In the genomic region with DNA sequence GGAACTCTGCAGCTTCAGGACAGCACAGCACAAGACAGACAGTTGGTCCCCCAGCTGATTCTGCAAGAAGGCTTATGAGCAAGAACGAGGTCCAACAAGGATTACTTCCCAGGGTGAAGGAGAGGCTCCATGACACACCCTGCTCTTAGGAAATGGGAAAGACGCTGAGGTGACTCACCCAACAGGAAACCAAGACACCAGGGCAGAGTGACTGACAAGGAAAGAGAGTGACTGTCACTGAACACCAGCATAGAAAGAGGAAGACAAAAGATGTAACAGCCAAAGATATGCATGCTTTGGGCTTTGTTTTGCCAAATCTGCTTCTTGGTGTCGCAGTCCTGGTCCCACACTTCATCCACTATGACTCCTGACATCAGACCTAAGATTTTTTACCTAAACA, we compare ENCODE assay signal across 34 mouse cellular contexts. TPM values are rescaled to one million over a fixed set of nuclear protein-coding genes. Genes with fewer than 3 reads are reported as not detected.
DNase-seq lines count a peak whose midpoint lies in the region; ATAC-seq and TF ChIP-seq lines count a peak whose summit lies in the region.
"Had no signal": no experiment of that assay in that cellular context is flagged by ENCODE, and none has a peak within 500 bp of the region (broad histone marks: within the 10 kb centered on the region; RNA-seq: fewer than 3 reads in every experiment).

No protein-coding gene starts in this region.

- no peak overlapping the region for H3K4me2 ChIP-seq in intestine, postnatal 0 days (replicated peaks; ENCODE audit: low read depth)
- H3K4me2 ChIP-seq: embryonic facial prominence, embryonic 15.5 days; forebrain, embryonic 12.5 days; heart, embryonic 13.5 days; hindbrain, embryonic 14.5 days; limb, embryonic 12.5 days; liver, embryonic 15.5 days; lung, embryonic 14.5 days; midbrain, embryonic 13.5 days; neural tube, embryonic 15.5 days had no signal

- ATAC-seq in intestine, postnatal 0 days: 0 out of 2 replicates have a peak, but pooled peaks have one; percentile 67
- ATAC-seq: forebrain, postnatal 0 days; midbrain, embryonic 13.5 days had no signal

- H3K36me3 ChIP-seq in intestine, postnatal 0 days (ENCODE audit: control insufficient read depth, insufficient read depth): no peaks in the 10 kb centered on the region; the same call in 1 of the 2 replicates
- H3K36me3 ChIP-seq: liver, embryonic 15.5 days; neural tube, embryonic 15.5 days had no signal

- peak; percentile 25 for DNase-seq in adrenal gland, adult 2 months
- no peak for DNase-seq in adrenal gland, adult (ENCODE audit: inconsistent age in 2 of 2, low spot score in 1 of 2)
- DNase-seq in 3134 (ENCODE audit: extremely low read depth, insufficient read length, low spot score): peak; percentile 56
- DNase-seq in NIH3T3 (ENCODE audit: low read depth): peak; percentile 41
- DNase-seq in frontal cortex, postnatal 10 days (ENCODE audit: low spot score in 2 of 2): no peak
- no peak for DNase-seq in layer of hippocampus, postnatal 14 days (ENCODE audit: low spot score in 2 of 2)
- no peak for DNase-seq in kidney, adult 11 months
- DNase-seq: adrenal gland, postnatal 36 days; cerebellum, adult 2 months; cerebellum, postnatal 14 days; forebrain, postnatal 0 days; gastrocnemius, postnatal 36 days; heart, postnatal 10 days; kidney, adult 9 months; kidney, postnatal 10 days; layer of hippocampus, adult 9-11 months; lung, embryonic 14.5 days; lung, postnatal 36 days; retina, postnatal 1 day; right cerebral cortex, postnatal 14 days; thymus, postnatal 36 days had no signal

- no peak overlapping the region for H3K9ac ChIP-seq in intestine, postnatal 0 days (ENCODE audit: low read depth, low read length)
- H3K9ac ChIP-seq: embryonic facial prominence, embryonic 15.5 days; forebrain, embryonic 12.5 days; forebrain, postnatal 0 days; heart, embryonic 13.5 days; hindbrain, embryonic 14.5 days; limb, embryonic 12.5 days; liver, embryonic 15.5 days; lung, embryonic 14.5 days; midbrain, embryonic 13.5 days; neural tube, embryonic 15.5 days had no signal

- 44% methylated on average over 3 of the region's 3 CpGs for WGBS in intestine, postnatal 0 days

- no peak overlapping the region for H3K27ac ChIP-seq in intestine, postnatal 0 days (ENCODE audit: low read depth, low read length)
- H3K27ac ChIP-seq: embryonic facial prominence, embryonic 10.5 days; embryonic facial prominence, embryonic 15.5 days; forebrain, embryonic 12.5 days; heart, embryonic 13.5 days; hindbrain, embryonic 14.5 days; limb, embryonic 12.5 days; liver, embryonic 15.5 days; midbrain, embryonic 13.5 days; neural tube, embryonic 15.5 days had no signal

- no peak overlapping the region for H3K4me3 ChIP-seq in intestine, postnatal 0 days (ENCODE audit: low read depth, low read length)
- H3K4me3 ChIP-seq: embryonic facial prominence, embryonic 10.5 days; embryonic facial prominence, embryonic 15.5 days; forebrain, embryonic 12.5 days; heart, embryonic 13.5 days; limb, embryonic 12.5 days; liver, embryonic 15.5 days; midbrain, embryonic 13.5 days; neural tube, embryonic 15.5 days had no signal

- TF ChIP-seq CTCF in intestine, postnatal 0 days (IDR thresholded peaks at IDR 0.05; ENCODE audit: low read depth): no peak

- no peaks in the 10 kb centered on the region for H3K4me1 ChIP-seq in intestine, postnatal 0 days (replicated peaks; ENCODE audit: control insufficient read depth, insufficient read depth, low read length)
- H3K4me1 ChIP-seq: liver, embryonic 15.5 days had no signal

- H3K9me3 ChIP-seq in intestine, postnatal 0 days (ENCODE audit: control insufficient read depth): no peaks in the 10 kb centered on the region
- H3K9me3 ChIP-seq: embryonic facial prominence, embryonic 10.5 days; embryonic facial prominence, embryonic 15.5 days; forebrain, embryonic 12.5 days; heart, embryonic 13.5 days; limb, embryonic 12.5 days; liver, embryonic 15.5 days; midbrain, embryonic 13.5 days; neural tube, embryonic 15.5 days had no signal

- H3K27me3 ChIP-seq in intestine, postnatal 0 days (replicated peaks; ENCODE audit: control insufficient read depth, insufficient read depth, low read length): no peaks in the 10 kb centered on the region
- H3K27me3 ChIP-seq: CH12.LX; embryonic facial prominence, embryonic 15.5 days; forebrain, embryonic 12.5 days; heart, embryonic 13.5 days; limb, embryonic 12.5 days; liver, embryonic 15.5 days; midbrain, embryonic 13.5 days; neural tube, embryonic 15.5 days had no signal

RNA-seq across cellular contexts. Expression of gene Amotl1, which starts 40.5 kb away (rescaled TPM):
- total RNA-seq in adrenal gland, adult 2 months (2021): 10 to 100 TPM; 31.8 to 46.0 TPM
- 22.2 and 27.0 TPM in 2 replicates for polyA plus RNA-seq in adrenal gland, adult 2 months (2012; rRNA removed)
- 3.2 and 3.6 TPM in 2 replicates for polyA plus RNA-seq in intestine, postnatal 0 days (2015; fragmentation: Nextera tagmentation; extraction: Ambion mirVana)
- 10 to 100 TPM; 19.1 to 25.1 TPM for total RNA-seq in layer of hippocampus, postnatal 14 days (2021)
- total RNA-seq: hematopoietic stem cell, adult 5-6 weeks; megakaryocyte, adult 5-6 weeks had no signal

Comparison
In these comparisons a context has a peak if more than half of its experiments do, and no peak if none do; other contexts are left out.
1. DNase-seq: peak in adrenal gland, adult 2 months (single experiment), 3134 (single experiment) and NIH3T3 (single experiment); none in adrenal gland, adult (0 of 2), frontal cortex, postnatal 10 days (0 of 2), layer of hippocampus, postnatal 14 days (0 of 2) and kidney, adult 11 months (single experiment).